Mouse (Mus musculus) G1E-ER4 (cell line): ENCODE data around the gene Smyd2. TPM values are rescaled to one million over a fixed set of nuclear protein-coding genes. Genes with fewer than 3 reads are reported as not detected.

Experiments
- GATA1 ChIP-seq: IDR thresholded peaks from one replicate; pipeline ENCODE4 v1.8.0; 2012; ENCODE audit warnings: low read length, inconsistent platforms
- polyA plus RNA-seq: library from polyadenylated mRNA; stranded (reverse); fragments of >175 nt; gene quantifications from 2 replicates; pipeline ENCODE4 v1.2.3, GENCODE M21; 2012

Smyd2 gene
- polyA plus RNA-seq, 1 experiment, result not detected

DNA sequence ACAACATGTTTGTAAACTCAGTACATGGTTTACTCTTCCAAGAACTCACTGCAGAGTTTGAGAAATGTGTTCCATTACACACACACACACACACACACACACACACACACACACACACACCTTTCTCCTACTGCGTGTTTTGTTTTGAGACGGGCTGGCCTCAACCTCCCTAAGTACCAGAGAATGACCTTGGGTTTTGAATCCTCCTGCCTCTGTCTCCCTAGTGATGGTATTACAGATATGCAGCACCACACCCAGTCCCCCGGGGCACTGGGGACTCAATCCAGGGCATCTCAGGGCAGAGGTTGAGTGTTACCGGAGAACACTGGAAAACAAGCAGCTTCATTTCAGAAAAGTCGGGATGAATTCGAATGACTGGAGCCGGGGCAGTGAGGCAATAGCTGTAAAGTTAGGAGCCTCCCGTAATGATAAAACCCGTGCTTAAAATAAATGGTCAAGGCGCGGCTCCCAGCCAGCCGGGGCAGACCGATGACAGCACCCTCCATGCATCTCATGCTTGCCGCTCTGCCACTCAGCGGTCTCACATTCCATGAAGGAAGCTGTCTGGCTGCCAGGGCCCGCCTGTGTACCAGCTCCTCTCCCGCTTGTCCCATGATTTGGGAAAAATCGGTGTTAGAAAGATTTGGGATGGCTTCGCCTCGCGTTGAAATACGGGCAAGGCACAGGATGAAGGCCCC is 1.9 kb upstream of the Smyd2 start:
- TF ChIP-seq GATA1, result no peak

DNA sequence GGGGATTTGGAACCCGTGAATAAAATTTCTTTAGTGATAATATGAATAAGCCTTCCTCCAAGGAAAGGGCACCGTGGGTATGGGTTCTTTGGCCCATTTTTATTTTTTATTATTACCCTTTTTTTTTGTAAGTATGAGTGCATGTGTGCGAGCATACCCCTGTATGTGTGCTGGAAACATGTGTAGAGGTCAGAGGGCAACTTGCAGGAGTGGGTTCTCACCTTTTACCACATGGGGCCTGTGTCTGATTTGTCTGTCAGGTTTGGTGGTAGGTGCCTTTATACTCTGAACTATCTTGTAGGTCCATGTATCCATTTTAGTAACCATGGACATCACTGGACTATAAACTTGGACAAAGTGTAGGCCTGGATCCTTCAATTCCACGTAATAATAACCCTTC is 994 bp upstream of the Smyd2 start:
- TF ChIP-seq GATA1, result no peak

DNA sequence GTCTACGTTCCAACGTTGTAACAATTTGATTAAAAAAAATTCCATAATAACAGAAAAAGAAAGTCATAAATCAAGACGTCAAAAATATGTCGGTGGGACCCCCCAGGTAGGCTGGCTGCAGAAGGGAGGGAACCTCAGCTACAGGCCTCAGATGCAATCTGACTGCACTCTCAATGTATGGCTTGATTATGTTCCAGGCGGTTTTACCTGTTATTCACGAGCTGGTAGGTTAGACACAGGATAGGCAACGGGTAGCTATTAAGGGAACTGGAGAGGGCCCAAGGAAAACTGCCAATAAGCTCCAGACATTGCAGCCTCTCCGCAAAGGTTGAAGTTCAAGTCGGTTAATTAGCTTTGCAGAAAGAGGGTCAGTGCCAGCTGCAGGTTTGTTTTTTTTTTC is 558 bp upstream of the Smyd2 start:
- TF ChIP-seq GATA1, result no peak

DNA sequence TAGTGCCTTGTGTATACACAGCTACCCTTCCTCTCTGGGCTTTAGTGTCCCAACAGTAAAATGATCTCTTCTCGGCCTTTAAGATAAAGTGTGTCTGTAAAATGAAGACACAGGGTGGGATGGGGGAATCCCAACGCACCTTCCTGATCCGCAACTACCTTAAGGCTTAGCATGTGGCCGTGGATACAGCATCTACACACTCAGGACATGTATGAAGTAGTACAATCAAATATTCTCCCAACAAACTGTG is 670 bp downstream of the Smyd2 start:
- no peak for TF ChIP-seq GATA1

DNA sequence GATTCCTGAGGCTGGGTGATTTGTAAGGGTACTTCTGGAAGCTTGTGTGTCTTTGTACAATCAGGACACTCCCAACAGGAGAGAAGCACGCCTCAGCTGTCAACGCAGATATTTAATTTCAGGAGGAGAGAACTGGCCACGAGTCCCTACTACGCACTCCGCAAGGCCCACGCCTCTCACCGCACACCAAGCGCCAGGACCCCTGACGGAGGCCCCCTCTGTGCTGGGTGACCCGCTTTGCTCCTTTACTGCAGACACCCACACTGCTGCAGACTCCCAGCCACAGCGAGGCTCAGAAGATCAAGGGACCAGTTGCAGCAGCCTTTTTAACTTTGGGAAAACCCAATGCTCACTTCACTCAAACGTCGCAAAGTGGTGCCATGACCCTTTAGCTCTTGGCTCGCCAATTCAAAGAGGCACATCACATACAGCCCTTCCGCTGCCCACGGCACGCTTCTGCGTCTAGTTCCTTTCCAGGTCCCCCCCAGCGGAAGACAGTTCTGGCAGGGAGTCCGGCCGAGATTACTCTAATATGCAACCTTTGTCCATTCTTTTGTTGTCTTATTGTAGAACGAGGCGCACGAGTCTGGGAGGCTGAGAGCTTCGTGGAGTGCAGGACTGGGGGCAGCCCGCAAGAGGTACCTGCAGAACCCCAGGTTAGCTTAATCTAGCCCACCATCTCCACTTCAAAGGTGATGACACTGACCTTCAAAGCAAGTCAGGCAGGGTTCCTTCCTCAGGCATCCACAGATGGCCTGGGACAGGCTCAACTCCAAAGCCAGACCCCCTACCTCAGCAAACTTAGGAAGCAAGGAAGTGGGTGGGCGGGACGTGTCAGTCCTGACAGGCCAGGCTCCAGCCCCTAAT is 1.2 kb downstream of the Smyd2 start:
- TF ChIP-seq GATA1, result no peak

DNA sequence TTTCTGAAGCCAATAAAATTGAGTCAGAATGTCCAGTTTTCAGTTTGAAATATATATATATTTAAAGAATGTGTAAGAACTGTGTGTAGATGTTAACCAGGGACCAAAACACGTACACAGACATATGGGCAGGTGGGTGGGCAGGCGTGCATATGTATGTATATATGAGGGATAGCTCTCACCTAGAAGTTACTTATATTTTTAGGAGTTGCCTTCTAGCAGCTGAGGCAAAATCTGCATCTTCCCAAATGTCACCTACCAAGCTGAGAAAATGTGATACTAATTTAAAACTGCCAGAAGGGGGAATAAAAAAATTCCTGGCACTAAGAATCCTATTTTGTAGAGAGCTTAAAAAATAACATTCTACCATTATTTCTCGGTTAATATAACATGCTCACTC is 2.4 kb downstream of the Smyd2 start:
- TF ChIP-seq GATA1, result no peak

DNA sequence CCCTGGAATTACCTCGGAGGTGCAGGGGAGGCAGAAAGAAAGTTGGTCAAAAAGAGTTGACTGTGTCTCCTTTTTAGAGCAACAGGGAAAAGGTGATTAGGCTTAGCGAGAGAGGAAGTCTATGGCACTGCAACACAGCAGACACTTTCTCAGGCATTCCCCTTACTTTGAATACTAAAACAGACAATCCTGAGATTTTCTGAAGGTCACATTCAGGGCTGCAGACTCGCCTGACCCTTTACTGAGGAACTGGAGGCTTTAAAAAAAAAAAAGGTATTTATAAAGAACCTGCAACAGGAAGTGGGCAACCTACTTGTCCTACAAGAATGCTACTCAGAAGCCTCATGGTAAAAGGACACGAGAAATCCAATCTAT is 5.0 kb downstream of the Smyd2 start:
- no peak for TF ChIP-seq GATA1

DNA sequence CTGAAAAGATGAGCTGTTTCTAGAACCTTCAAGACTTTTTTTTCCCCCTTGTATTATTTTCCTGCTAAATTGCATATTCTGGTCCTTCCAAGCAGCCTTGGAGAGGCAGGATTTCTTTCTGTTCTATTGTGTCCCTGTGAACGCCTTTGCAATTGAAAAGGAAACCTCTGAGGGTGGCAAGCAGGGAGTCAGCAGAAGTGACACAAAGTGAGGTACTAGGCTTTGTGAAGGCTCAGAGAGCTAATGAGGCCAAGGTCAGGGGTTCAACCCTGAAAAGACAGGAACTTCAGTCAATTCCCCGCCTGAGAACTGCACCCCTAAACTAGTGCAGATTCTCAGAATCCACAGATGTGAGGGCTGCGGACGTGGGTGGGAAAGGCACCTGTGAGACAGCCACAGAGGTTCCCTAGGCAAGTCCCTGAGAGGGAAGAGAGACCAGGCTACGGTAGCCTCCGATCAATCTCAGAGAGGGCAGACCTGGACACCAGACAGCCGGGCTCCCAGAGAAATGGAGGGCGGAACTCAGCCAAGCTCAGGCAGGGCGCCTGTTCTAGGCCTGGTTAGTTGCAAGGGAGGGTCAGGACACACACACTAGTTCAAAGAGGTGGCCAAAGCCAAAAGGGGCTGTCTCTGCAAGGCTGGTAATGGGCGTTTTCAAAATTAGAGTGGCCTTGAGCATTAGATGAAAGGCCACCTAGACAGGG is 5.6 kb downstream of the Smyd2 start:
- TF ChIP-seq GATA1, result no peak

DNA sequence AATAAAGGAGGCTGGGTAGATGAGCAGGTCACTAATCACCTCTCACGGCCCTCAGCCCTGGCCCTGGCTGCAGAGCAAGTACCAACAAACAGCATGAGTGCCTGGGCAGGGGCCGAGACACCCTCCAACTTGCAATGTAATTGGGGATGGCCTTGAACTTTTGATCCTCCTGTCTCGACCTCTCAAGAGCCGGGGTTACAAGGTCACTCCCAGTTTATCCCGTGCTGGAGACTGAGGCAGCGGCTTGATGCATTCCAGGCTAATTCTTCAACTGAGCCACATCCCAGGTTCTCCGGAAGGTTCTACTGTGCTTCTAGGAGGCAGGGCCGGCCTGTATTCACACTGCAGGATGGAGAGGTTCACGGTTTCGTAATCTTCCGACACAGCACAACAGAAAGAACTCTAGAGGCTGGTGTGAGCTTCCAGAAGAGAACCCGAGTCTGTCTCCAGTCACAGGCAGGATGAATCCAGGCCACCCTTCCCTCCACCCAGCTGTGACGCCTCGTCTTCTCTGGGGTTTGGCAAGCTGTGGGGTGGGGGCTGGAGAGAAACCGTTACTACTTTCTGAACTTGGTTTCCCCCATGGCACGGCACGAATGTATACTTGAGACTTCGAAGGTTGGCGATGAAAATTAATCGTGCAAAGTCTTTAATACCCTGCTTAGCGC is 8.9 kb downstream of the Smyd2 start:
- TF ChIP-seq GATA1, result no peak

DNA sequence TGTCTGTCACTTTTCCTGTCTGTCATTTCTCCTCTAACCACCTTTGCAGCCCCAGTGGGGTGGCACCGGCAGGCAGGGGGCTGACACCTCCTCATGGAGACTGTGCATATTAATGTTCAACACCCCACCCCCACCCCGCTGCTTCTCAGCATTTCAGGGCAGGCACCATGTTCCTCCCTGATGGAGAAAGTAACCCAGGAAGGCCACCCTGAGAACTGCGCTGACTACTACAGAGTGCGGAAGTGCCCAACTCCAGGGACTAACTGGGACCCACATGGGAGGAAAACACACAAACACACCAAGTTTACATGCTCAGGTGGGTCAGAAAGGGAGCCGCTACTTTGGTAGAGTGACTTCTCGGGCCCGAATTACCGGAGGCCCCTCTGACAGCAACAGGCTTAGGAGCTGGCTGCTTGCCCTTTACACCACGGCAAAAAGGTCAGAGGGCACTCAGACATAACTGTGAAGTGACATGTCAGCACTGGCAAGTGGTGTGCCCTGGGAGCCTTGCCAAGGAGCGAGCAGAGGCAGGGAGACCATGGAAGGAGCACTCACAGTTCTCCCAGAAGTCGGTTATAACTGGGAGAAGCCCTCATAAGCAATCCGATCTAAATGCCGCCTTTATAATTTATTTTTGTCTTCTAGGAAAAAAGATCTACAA is 11.3 kb downstream of the Smyd2 start:
- TF ChIP-seq GATA1, result no peak

DNA sequence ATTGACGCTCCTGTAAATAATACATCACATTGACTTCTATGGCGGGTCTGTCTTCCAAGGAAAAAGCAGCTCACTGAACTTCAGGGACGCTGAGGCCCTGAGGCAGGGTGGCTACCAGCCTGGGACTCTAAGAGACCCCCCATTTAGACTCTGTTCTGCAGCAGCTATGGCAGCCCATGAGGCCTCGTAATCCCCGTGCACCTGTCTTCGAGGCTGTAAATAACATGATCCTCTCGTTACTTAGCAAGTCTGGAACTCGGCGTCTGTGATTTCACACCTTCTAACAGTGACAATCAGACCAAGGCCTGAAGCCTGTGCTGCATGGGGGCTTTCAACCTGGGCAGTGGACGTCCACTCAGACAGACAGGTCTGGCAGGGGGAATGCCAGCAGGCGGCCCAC is 19.0 kb downstream of the Smyd2 start:
- no peak for TF ChIP-seq GATA1

DNA sequence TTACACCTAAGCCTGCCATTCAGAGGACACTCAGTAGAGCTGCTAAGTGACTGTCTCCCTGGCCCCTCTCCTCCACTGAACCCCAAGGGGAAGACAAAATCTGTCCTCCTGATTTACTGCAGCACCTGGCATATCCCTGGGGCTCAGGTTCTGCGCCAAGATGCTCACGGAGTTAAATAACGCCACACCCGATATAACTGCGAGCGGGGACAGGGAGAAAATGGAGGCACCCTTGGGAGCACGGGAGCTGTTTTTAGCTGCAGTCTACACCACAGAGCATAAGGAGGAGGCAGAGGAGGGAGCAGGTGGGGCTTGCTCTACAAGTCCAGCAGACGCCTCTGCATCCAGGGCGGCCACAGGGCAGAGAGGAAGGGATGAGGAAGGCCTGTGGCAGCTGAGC is 19.8 kb downstream of the Smyd2 start:
- no peak for TF ChIP-seq GATA1

DNA sequence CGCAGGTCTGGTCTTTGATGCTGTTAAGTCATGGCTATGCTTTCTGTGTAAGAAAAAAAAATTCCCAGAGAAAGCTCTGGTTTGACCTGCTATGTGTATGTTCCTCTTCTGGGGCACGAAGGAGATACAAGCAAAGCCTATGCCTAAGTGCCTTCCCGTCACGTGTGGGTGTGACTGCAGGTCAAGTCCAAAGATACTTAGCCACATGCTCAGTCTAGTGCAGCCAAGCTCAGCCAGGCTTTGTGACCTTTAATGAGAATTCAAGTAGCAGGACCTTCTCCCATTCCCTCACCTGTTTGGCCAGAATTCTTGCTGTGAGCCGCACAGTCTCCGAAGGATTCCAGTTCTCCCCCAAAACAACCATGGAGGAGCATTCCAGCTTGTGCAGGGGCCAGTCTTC is 22.6 kb downstream of the Smyd2 start:
- TF ChIP-seq GATA1, result no peak

DNA sequence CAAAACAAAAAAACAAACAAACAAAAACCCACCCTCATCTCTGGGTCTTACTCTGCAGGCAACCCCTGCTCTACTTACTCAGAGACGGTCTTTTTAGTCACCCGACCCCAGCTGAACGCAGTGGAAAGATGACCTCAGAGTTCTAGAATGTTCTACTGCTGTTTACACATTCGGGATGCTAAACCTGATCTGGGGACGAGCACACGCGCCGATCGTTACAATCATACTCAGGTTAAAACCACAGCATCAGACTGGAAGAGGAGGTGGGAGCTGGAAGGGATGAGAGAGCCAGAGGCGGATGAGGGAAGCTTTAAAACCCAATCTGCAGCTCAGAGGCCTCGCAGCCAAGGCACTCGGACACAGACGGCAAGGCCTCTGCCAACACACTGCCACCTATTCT is 23.5 kb downstream of the Smyd2 start:
- no peak for TF ChIP-seq GATA1

DNA sequence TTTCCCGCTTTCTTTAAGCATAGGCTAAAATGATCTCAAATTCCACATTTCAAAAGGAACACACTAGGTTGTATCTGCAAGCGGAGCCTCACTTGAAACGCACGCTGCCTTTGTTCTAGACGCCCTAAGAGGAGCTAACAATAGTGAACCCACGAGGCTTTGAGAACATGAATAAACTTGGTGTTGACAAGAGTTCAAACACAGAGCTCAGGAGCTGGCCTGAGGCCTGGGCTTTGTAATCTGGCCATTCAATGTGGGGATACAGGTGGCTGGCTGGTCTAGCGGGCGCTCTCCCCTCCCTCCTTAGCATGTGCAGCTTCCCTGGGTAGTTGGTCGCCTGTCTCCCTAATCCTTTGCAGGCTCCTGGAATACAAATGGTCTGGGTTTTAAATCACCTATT is 24.3 kb downstream of the Smyd2 start:
- TF ChIP-seq GATA1, result no peak

DNA sequence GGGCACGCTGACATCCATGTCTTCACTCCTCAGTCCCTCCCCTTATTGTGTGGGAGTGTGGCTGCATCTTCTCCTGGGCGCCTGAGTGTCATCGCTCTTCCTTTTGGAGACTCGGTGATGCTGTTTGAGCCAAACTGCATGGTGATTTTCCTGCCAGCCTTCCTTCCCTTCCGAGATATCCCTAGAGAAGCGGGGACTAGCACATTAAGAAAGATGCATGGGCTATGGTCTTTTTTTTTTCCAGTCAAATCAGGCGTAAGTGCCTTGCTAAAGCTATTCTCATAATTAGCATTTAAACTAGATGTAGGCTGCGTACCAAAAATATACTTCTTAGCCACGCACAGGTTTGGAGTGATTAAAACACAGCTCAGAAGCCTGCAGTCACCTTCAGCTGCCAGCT is 28.0 kb downstream of the Smyd2 start:
- no peak for TF ChIP-seq GATA1

DNA sequence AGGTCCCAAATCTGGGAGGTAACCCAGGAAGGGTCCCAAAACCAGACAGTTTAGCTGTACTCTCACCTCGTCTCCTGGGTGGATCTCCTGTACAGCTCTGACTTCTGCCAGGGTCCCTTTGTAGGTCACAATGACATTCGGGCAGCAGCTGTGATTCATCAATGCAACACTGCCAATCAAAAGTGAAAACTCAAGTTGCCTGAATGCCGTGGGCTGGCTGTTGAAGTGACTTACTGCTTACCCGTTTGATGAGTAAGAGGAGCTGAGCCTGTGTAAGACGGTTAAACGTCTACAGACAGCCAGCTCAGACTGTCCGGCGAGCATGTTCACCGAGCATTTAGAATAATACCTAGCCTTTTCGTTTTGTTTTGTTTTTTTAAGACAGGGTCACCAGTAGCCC is 33.4 kb downstream of the Smyd2 start:
- TF ChIP-seq GATA1, result no peak
